Mouse (Mus musculus) bone marrow macrophage, adult 2 months (primary cell): ENCODE measurements around the gene Col5a1.

Experiments
- CTCF ChIP-seq: IDR thresholded peaks from 2 replicates; pipeline ENCODE4 v1.5.1; 2012; ENCODE audit warnings: low read depth, mild to moderate bottlenecking, low read length, moderate library complexity
- POLR2A ChIP-seq: IDR thresholded peaks from 2 replicates; pipeline ENCODE4 v1.6.1; 2012; ENCODE audit warnings: mild to moderate bottlenecking, low read depth, low read length, borderline replicate concordance

DNA sequence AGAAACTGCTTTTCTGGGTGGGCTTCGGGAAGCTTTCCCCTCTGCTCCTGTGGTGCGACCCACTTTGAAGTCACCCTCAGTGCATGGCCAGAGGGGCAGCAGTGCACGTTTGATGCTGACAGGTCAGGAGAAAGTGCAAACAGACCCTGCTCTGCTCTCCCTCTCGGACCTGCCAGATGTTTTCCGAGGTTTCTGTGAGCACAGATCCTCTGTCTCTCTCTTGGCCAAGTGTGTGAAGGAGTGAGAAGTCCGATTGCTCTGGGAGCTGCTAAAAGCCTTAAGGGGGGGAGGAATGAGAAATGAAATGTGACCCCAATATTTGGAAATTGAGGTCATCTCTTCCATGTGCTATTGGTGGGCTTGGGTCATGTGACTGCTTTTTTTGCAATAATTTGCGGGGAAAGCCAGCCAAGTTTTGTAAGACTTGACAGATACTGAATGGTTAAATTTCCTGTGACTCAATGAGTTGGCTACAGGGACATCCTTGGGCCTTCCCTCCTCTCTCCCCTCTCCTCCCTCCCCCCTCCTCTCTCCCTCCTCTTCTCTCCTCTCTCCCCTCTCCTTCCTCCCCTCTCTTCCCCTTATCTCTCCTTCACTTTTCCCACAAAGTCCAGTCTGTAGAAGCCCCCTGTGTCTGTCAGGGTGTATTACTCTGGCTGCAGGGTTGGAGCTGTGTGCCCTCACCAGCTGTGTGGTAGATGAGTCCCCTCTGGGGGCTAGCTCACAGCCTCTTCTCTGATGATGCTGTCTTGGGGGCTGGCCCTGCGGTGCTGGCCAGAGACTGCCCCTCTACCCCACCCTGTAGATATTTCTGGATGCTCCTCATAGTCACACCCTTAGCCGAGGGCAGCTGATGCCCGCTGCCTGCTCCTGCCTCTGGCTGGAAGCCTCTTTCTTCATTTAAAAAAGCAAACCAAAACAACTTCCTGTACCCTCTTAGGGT, 2.6 kb downstream of the Col5a1 start:
- TF ChIP-seq CTCF (no peak), POLR2A (no peak)
